Comparison of ENCODE assay signal across 22 mouse cellular contexts in genomic region chr10:23840496-23840895, GRCm38 (mm10). TPM values are rescaled to one million over a fixed set of nuclear protein-coding genes. Genes with fewer than 3 reads are reported as not detected.
"Had no signal": no experiment of that assay in that cellular context is flagged by ENCODE, and none has a peak within 500 bp of the region (broad histone marks: within the 10 kb centered on the region; RNA-seq: fewer than 3 reads in every experiment).

No protein-coding gene starts in this region.

- H3K4me1 ChIP-seq: megakaryocyte, embryonic 14.5 days; midbrain, embryonic 10.5 days; midbrain, embryonic 13.5 days had no signal

- H3K27me3 ChIP-seq: liver, embryonic 13.5 days; megakaryocyte, embryonic 14.5 days; midbrain, embryonic 13.5 days had no signal

- H3K9me3 ChIP-seq: liver, embryonic 13.5 days; megakaryocyte, embryonic 14.5 days; midbrain, embryonic 10.5 days; midbrain, embryonic 13.5 days had no signal

- ATAC-seq: midbrain, embryonic 13.5 days; midbrain, embryonic 16.5 days had no signal

- H3K27ac ChIP-seq: kidney, postnatal 0 days; layer of hippocampus, adult 2 months; left cerebral cortex, adult 2 months; liver, embryonic 13.5 days; midbrain, embryonic 10.5 days; midbrain, embryonic 13.5 days; stomach, postnatal 0 days had no signal

- DNase-seq: kidney, adult 18-20 months; kidney, postnatal 25 days; layer of hippocampus, adult 9-11 months; liver, embryonic 13.5 days; lung, adult 2 months; lung, postnatal 14 days; lung, postnatal 4 days; thymus, postnatal 25 days had no signal

- H3K4me2 ChIP-seq: liver, embryonic 13.5 days; midbrain, embryonic 13.5 days had no signal

- H3K4me3 ChIP-seq: layer of hippocampus, adult 2 months; left cerebral cortex, adult 2 months; liver, embryonic 13.5 days; midbrain, embryonic 10.5 days; midbrain, embryonic 13.5 days had no signal

- H3K9ac ChIP-seq: liver, embryonic 13.5 days; midbrain, embryonic 13.5 days had no signal

- H3K36me3 ChIP-seq: liver, embryonic 13.5 days; midbrain, embryonic 10.5 days; midbrain, embryonic 13.5 days had no signal

RNA-seq across cellular contexts. Expression of gene Vnn3, which starts 10.8 kb away (rescaled TPM):
- total RNA-seq: left cerebral cortex, adult 2 months; left cerebral cortex, postnatal 10 days had no signal
- polyA plus RNA-seq: kidney, embryonic 14.5 days; limb, embryonic 11.5 days; midbrain, embryonic 10.5 days; midbrain, embryonic 13.5 days; midbrain, embryonic 16.5 days; neural tube, embryonic 11.5 days; neural tube, embryonic 14.5 days; stomach, embryonic 14.5 days had no signal
